Mouse (Mus musculus) spleen, adult 2 months (tissue): ENCODE measurements at regions not wholly inside any gene's neighbourhood (a gene's known extent, or its start where the extent isn't known, plus 50 kb on each side); places are given as distances from the start of the nearest gene placed in this dataset.

Source experiments
- CTCF ChIP-seq: fragments of 200-500 bp; IDR thresholded peaks from 2 replicates; pipeline ENCODE4 v1.5.1; 2011; ENCODE audit warnings: mild to moderate bottlenecking, inconsistent platforms; ENCODE audit not compliant: insufficient read depth, insufficient read length, insufficient replicate concordance; ENCODE audit errors: extremely low read depth
- POLR2A ChIP-seq: fragments of 200-500 bp; IDR thresholded peaks from 2 replicates; pipeline ENCODE4 v1.6.1; 2011; ENCODE audit warnings: low read depth, low read length, inconsistent platforms

DNA sequence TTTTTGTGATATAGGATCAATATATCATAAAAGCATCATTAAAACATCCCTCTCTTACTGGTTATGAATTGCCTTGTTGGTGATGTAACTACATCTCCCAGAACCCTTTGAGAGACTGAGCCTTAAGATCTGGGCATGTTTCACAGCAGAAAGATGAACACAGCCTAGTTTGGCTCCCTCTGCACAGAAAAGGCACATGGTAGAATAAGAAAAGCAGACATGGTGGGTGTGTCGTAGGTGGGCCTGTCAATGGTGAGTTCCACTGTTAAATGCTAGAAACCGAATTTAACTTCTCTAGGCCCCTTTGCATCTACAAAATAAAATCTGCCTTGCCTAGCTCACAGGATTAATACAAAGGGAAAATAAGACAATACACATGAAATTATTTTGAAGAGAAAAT lies 343.3 kb upstream of the Smarca2 start:
- TF ChIP-seq CTCF: no peak
- TF ChIP-seq POLR2A: no peak
